Mouse (Mus musculus): ENCODE measurements at regions not wholly inside any gene's neighbourhood (a gene's known extent, or its start where the extent isn't known, plus 50 kb on each side); places are given as distances from the start of the nearest gene placed in this dataset.

- Histone ChIP-seq H3K4me1 (ENCODE audit: control insufficient read depth, insufficient read depth, low read length) (peaks cover 7% of the 10 kb centered on the region), H3K27me3 (ENCODE audit: control insufficient read depth, insufficient read depth, low read depth, low read length) (no peaks in the 10 kb centered on the region), H3K4me2 (ENCODE audit: low read length) (no peak overlapping the region), H3K9ac (ENCODE audit: low read depth, low read length) (no peak overlapping the region), H3K36me3 (ENCODE audit: control insufficient read depth, insufficient read depth, low read length) (no peaks in the 10 kb centered on the region), H3K4me3 (ENCODE audit: low read depth, low read length) (no peak overlapping the region), H3K27ac (ENCODE audit: low read length) (no peak overlapping the region), H3K9me3 (replicated peaks; ENCODE audit: control insufficient read depth, low read length, poor library complexity, severe bottlenecking) (no peaks in the 10 kb centered on the region)
- 85% methylated on average over 3 of the region's 3 CpGs for WGBS
- no peak for ATAC-seq
These were observed 123.7 kb upstream of the Map3k1 start for GRCm38 (mm10) chr13:111932464-111932863.

- Histone ChIP-seq H3K4me2 (ENCODE audit: low read length) (no peak overlapping the region), H3K9ac (ENCODE audit: low read depth, low read length) (no peak overlapping the region), H3K27me3 (ENCODE audit: control insufficient read depth, insufficient read depth, low read depth, low read length) (no peaks in the 10 kb centered on the region), H3K4me3 (ENCODE audit: low read depth, low read length) (no peak overlapping the region), H3K36me3 (ENCODE audit: control insufficient read depth, insufficient read depth, low read length) (no peaks in the 10 kb centered on the region), H3K9me3 (replicated peaks; ENCODE audit: control insufficient read depth, low read length, poor library complexity, severe bottlenecking) (no peaks in the 10 kb centered on the region), H3K27ac (ENCODE audit: low read length) (no peak overlapping the region), H3K4me1 (ENCODE audit: control insufficient read depth, insufficient read depth, low read length) (peaks cover 7% of the 10 kb centered on the region)
- ATAC-seq = no peak
- 73% methylated on average over 8 of the region's 8 CpGs for WGBS
These were observed 124.9 kb upstream of the Map3k1 start for GRCm38 (mm10) chr13:111933526-111934240.

- Histone ChIP-seq H3K9me3 (replicated peaks; ENCODE audit: control insufficient read depth, low read length, poor library complexity, severe bottlenecking) (no peaks in the 10 kb centered on the region), H3K27me3 (ENCODE audit: control insufficient read depth, insufficient read depth, low read depth, low read length) (no peaks in the 10 kb centered on the region), H3K36me3 (ENCODE audit: control insufficient read depth, insufficient read depth, low read length) (no peaks in the 10 kb centered on the region), H3K4me3 (ENCODE audit: low read depth, low read length) (no peak overlapping the region), H3K4me2 (ENCODE audit: low read length) (no peak overlapping the region), H3K27ac (ENCODE audit: low read length) (no peak overlapping the region), H3K9ac (ENCODE audit: low read depth, low read length) (no peak overlapping the region), H3K4me1 (ENCODE audit: control insufficient read depth, insufficient read depth, low read length) (peaks cover 7% of the 10 kb centered on the region)
- no peak for ATAC-seq
- WGBS = 71% methylated on average over 1 of the region's 1 CpGs
These were observed 126.9 kb upstream of the Map3k1 start for GRCm38 (mm10) chr13:111935721-111936080.

- H3K4me3 ChIP-seq (ENCODE audit: low read depth, low read length) = no peak overlapping the region
- H3K27ac ChIP-seq (ENCODE audit: low read length) = peak overlapping the region; percentile 6; the same call in 1 of the 2 replicates
- H3K9me3 ChIP-seq (replicated peaks; ENCODE audit: control insufficient read depth, low read length, poor library complexity, severe bottlenecking) = no peaks in the 10 kb centered on the region
- H3K4me2 ChIP-seq (ENCODE audit: low read length) = no peak overlapping the region
- H3K9ac ChIP-seq (ENCODE audit: low read depth, low read length) = no peak overlapping the region
- H3K4me1 ChIP-seq (ENCODE audit: control insufficient read depth, insufficient read depth, low read length) = peaks cover 7% of the 10 kb centered on the region
- no peaks in the 10 kb centered on the region for H3K27me3 ChIP-seq (ENCODE audit: control insufficient read depth, insufficient read depth, low read depth, low read length)
- peak; percentile 48; the same call in 1 of the 2 replicates for ATAC-seq
- WGBS = 74% methylated on average over 9 of the region's 9 CpGs
- no peaks in the 10 kb centered on the region for H3K36me3 ChIP-seq (ENCODE audit: control insufficient read depth, insufficient read depth, low read length)
These were observed 127.5 kb upstream of the Map3k1 start for GRCm38 (mm10) chr13:111936081-111936857.

GRCm38 (mm10) chr13:111936983-111937382 is 128.2 kb upstream of the Map3k1 start:
- H3K4me2 ChIP-seq (ENCODE audit: low read length) = no peak overlapping the region
- H3K9me3 ChIP-seq (replicated peaks; ENCODE audit: control insufficient read depth, low read length, poor library complexity, severe bottlenecking) = no peaks in the 10 kb centered on the region
- H3K9ac ChIP-seq (ENCODE audit: low read depth, low read length) = no peak overlapping the region
- 60% methylated on average over 8 of the region's 8 CpGs for WGBS
- no peak overlapping the region for H3K27ac ChIP-seq (ENCODE audit: low read length)
- no peaks in the 10 kb centered on the region for H3K36me3 ChIP-seq (ENCODE audit: control insufficient read depth, insufficient read depth, low read length)
- H3K27me3 ChIP-seq (ENCODE audit: control insufficient read depth, insufficient read depth, low read depth, low read length) = no peaks in the 10 kb centered on the region
- peaks cover 7% of the 10 kb centered on the region for H3K4me1 ChIP-seq (ENCODE audit: control insufficient read depth, insufficient read depth, low read length)
- H3K4me3 ChIP-seq (ENCODE audit: low read depth, low read length) = no peak overlapping the region
- ATAC-seq = no peak; the same call in 1 of the 2 replicates

- Histone ChIP-seq H3K9me3 (replicated peaks; ENCODE audit: control insufficient read depth, low read length, poor library complexity, severe bottlenecking) (no peaks in the 10 kb centered on the region), H3K4me3 (ENCODE audit: low read depth, low read length) (no peak overlapping the region), H3K4me1 (ENCODE audit: control insufficient read depth, insufficient read depth, low read length) (peaks cover 7% of the 10 kb centered on the region), H3K9ac (ENCODE audit: low read depth, low read length) (no peak overlapping the region), H3K36me3 (ENCODE audit: control insufficient read depth, insufficient read depth, low read length) (no peaks in the 10 kb centered on the region), H3K4me2 (ENCODE audit: low read length) (no peak overlapping the region), H3K27me3 (ENCODE audit: control insufficient read depth, insufficient read depth, low read depth, low read length) (no peaks in the 10 kb centered on the region), H3K27ac (ENCODE audit: low read length) (no peak overlapping the region)
- ATAC-seq = no peak
- WGBS = 66% methylated on average over 8 of the region's 8 CpGs
These were observed 130.2 kb upstream of the Map3k1 start for GRCm38 (mm10) chr13:111938896-111939422.

- ATAC-seq = no peak
- WGBS = 69% methylated on average over 6 of the region's 6 CpGs
- no peaks in the 10 kb centered on the region for H3K36me3 ChIP-seq (ENCODE audit: control insufficient read depth, insufficient read depth, low read length)
- no peak overlapping the region for H3K9ac ChIP-seq (ENCODE audit: low read depth, low read length)
- H3K4me3 ChIP-seq (ENCODE audit: low read depth, low read length) = no peak overlapping the region
- H3K27ac ChIP-seq (ENCODE audit: low read length) = no peak overlapping the region
- peaks cover 7% of the 10 kb centered on the region for H3K4me1 ChIP-seq (ENCODE audit: control insufficient read depth, insufficient read depth, low read length)
- no peaks in the 10 kb centered on the region for H3K27me3 ChIP-seq (ENCODE audit: control insufficient read depth, insufficient read depth, low read depth, low read length)
- no peak overlapping the region for H3K4me2 ChIP-seq (ENCODE audit: low read length)
- H3K9me3 ChIP-seq (replicated peaks; ENCODE audit: control insufficient read depth, low read length, poor library complexity, severe bottlenecking) = no peaks in the 10 kb centered on the region
These were observed 130.8 kb upstream of the Map3k1 start for GRCm38 (mm10) chr13:111939534-111940115.

- H3K9ac ChIP-seq (ENCODE audit: low read depth, low read length) = no peak overlapping the region
- H3K4me2 ChIP-seq (ENCODE audit: low read length) = no peak overlapping the region
- no peak for ATAC-seq
- H3K36me3 ChIP-seq (ENCODE audit: control insufficient read depth, insufficient read depth, low read length) = no peaks in the 10 kb centered on the region
- 95% methylated on average over 4 of the region's 4 CpGs for WGBS
- H3K27ac ChIP-seq (ENCODE audit: low read length) = no peak overlapping the region
- peaks cover 7% of the 10 kb centered on the region for H3K4me1 ChIP-seq (ENCODE audit: control insufficient read depth, insufficient read depth, low read length)
- no peaks in the 10 kb centered on the region for H3K9me3 ChIP-seq (replicated peaks; ENCODE audit: control insufficient read depth, low read length, poor library complexity, severe bottlenecking)
- no peaks in the 10 kb centered on the region for H3K27me3 ChIP-seq (ENCODE audit: control insufficient read depth, insufficient read depth, low read depth, low read length)
- H3K4me3 ChIP-seq (ENCODE audit: low read depth, low read length) = no peak overlapping the region
These were observed 131.5 kb upstream of the Map3k1 start for GRCm38 (mm10) chr13:111940275-111940674.

Data from midbrain, embryonic 16.5 days (tissue).